Mouse (Mus musculus) adrenal gland, adult 2 months (tissue): Measurements from ENCODE around the gene Kcnh3. TPM values are rescaled to one million over a fixed set of nuclear protein-coding genes. Genes with fewer than 3 reads are reported as not detected.

Experiments
- DNase-seq: peaks from one replicate; pipeline ENCODE4 v3.0.0; 2021
- long read RNA-seq: library from polyadenylated mRNA; stranded (forward); transcript quantifications from one replicate; pipeline ENCODE4 v2.0.0, GENCODE M21; 2021
- polyA plus RNA-seq: library from polyadenylated mRNA; depleted of rRNA; stranded (reverse); fragments of >200 nt; gene quantifications from 2 replicates; pipeline ENCODE4 v1.2.3, GENCODE M21; 2012; rRNA removed
- total RNA-seq, 2 experiments: library from RNA; stranded (reverse); gene quantifications; 2 replicates each; pipeline ENCODE4 v1.2.3; 2021

The Kcnh3 gene
- total RNA-seq (under 1 TPM; 0.86 to 0.97 TPM), polyA plus RNA-seq (2.1 and 2.5 TPM in 2 replicates)
- long read RNA-seq: 0 reads

GRCm38 (mm10) chr15:99224208-99224911 is at the start of gene Kcnh3:
Kcnh3 (plus strand) TSS chr15:99224861.
- peak; percentile 73 for DNase-seq

- no peak for DNase-seq
Observed at GRCm38 (mm10) chr15:99179639-99180038, 45.0 kb upstream of the Kcnh3 start.

DNA sequence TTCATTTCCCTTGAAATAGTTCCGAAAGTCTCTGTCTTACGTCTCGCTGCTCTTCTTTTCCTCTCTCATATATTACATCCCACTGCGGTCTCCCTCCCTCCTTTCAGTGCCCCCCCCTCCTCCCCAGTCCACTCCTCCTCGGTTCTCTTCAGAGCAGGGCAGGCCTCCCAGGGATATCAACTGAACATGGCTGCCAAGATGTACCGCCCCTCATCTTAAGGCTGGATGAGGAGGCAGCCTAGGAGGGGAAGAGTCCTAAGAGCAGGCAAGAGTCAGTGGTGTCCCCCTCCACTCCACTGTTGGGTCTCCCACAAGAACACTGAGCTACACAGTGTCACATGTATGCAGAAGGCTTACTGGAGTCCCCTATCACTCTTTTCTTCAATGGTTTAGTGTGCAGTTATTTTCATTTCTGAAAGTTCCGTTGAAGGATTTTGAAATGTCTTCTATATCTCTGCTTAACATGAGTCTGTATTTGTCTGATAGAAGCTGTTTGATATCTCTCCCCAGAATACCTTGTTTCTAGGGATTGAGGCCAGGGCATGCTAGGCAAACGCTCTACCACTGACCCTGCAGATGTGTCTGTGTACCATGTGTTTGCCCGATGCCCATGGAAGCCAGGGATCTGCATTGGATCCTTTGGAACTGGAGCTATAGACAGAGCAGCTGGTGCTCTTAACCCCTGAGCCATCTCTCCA is 40.3 kb upstream of the Kcnh3 start:
- no peak for DNase-seq

GRCm38 (mm10) chr15:99194358-99194757 is 30.3 kb upstream of the Kcnh3 start:
- DNase-seq: no peak

DNA sequence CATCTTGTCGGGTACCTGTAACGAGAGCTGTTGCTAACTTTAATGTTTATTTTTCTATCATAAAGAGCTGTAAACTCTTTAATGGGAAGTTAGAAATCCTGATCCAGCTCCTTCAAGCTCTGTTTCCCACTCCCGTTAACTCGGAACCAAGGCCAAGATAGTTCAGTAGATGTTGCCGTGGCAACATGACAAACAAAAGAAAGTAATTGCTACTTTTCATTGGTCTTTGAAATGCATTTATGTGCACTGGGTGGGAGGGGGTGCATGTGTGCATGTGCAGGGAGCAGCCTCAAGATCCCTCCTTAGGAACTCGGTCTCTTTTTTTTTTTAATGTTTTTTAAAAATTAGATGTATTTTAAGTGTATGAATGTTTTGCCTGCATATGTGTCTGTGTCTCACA is 29.6 kb upstream of the Kcnh3 start:
- no peak for DNase-seq

GRCm38 (mm10) chr15:99198761-99199160 is 25.9 kb upstream of the Kcnh3 start:
- no peak for DNase-seq

- no peak for DNase-seq
Observed at GRCm38 (mm10) chr15:99205959-99206358, 18.7 kb upstream of the Kcnh3 start.

DNA sequence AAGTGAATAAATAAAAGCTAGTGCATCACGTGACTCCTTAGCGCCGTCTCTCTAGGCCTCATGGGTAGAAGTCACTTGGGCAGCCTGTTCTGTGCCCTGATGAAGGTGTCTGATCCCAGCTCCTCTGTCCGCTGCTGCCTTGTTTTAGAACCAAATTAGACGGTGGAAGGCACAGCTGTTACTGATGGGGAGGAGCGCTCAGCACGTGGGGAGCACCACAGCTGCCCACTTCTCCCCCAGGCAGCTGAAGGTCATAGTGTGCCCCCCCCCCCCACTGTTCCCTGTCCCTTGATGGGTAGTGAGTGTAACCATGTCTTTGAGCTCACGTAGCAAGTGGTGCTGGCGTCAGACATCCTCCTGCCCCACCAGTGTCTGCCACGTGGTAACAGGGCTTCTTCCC is 11.5 kb upstream of the Kcnh3 start:
- no peak for DNase-seq

DNA sequence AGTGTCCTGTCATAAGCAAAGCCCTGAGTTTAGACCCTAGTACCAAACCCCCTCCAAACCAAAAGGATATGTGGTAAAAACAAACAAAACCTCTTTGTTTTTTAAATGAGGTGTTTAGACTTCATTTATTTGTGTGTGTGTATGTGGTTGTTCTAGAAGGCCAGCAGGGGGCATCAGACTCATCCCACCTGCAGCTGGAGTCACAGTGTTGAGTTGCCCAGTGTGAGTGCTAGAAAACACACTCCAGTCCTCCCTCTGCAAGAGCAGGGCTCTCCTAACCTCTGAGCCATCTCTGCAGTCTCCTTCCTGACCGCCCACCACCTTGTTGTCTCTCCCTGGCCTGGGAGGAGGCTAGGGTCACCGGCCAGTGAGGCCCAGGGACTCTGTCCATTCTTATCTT is 9.7 kb upstream of the Kcnh3 start:
- no peak for DNase-seq

DNA sequence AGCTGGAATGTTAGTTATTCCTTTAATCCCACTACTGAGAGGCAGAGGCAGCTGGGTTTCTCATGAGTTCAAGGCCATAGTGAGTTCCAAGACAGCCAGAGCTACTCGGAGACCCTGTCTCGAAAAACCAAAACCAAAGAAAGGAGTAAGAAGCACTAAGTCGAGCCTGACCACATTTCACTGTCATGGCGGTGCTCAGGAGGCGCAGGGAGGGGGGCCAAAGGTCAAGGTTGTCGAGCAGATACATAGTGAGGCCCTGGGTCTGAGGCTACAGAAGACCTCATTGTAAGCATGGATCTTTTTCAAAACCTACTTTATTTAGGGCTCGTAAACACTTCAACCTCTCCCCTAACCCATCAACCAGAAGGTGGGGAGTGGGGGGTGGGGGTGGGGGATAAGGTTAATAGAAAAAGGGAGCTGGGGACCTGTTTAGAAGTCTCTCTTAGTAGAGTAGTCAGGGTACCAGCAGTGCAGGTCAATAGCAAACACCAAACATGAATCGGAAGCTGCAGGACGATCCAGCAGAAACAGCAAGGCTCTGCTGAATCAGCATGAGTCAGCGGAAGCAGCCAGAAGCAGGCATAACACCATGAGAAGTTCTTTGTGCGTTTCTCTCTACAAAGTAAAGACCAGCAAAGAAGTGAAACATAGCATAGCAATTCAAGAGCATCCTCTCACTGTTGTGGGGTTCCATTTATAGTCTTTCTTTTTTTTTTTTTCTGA is 8.8 kb upstream of the Kcnh3 start:
- DNase-seq: peak; percentile 27

DNA sequence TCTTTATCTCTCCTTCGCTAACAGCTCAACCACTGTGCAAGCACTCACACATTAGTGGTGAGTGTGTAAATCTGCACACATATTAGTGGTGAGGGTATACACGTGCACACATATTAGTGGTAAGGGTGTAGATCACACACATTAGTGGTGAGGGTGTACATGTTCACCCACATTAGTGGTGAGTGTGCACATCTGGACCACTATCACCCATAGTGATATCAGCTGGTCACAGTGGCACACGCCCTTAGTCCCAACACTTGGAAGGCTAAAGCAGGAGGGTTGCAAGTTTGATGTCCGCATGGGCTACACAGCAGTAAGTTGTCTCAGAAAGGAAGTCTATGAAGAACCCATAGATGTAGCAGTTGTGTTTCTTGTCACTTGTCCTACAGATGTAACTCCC is 7.0 kb upstream of the Kcnh3 start:
- DNase-seq: no peak

GRCm38 (mm10) chr15:99221315-99221952 is 3.2 kb upstream of the Kcnh3 start:
- no peak for DNase-seq

DNA sequence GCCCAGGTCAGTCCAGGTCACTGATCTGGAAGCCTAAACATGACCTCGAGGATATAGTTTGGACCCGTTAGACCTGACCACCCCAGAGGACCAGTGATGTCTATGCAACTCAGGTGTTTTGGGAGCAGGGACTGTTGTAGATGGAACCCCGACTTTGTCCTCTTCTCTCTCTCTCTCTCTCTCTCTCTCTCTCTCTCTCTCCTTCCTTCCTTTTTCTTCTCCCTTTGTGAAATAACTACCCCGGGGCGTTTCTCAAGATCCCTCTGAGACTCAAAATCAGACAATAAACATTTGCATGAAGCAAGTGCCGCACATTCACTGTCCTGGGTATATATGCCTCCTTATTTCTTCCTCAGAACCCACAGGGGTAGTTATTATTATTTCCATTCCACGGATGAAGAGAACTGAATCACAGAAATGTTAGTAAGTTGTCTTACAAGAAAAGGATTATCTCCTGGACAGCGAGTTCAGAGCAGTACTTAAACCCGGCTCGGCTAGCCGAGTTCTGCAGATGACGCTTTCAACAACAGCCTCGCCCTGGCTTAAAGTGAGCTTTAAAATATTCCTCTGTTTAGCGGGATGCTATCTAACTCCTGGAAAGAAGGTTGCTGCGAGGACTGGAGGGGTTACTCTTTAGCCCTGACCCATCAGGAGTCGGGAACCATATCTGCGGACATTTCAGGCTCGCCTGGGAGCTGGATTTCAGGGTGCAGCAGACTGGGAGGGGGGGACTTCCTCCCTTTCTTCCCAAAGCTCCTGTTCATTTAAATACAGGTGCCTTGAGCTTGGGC is 1.7 kb upstream of the Kcnh3 start:
- DNase-seq: no peak

- DNase-seq: peak; percentile 82
Observed at GRCm38 (mm10) chr15:99223585-99224207, 965 bp upstream of the Kcnh3 start.

GRCm38 (mm10) chr15:99225081-99225810 is 585 bp downstream of the Kcnh3 start:
- peak; percentile 40 for DNase-seq

DNA sequence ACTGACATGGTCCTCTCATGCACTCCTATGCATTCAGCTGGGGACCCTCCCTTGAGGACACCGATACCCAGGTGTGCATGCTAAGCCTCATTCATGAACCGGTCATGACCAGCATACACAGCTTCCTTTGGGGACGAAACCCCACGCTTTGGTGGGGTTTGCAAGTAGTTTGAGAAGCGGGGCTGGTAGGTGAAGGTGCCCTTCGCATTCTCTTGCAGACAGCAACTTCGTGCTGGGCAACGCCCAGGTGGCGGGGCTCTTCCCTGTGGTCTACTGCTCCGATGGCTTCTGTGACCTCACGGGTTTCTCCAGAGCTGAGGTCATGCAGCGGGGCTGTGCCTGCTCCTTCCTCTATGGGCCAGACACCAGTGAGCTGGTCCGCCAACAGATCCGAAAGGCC is 1.4 kb downstream of the Kcnh3 start:
- DNase-seq: no peak

- DNase-seq: no peak
Observed at GRCm38 (mm10) chr15:99231998-99232397, 7.3 kb downstream of the Kcnh3 start.

DNA sequence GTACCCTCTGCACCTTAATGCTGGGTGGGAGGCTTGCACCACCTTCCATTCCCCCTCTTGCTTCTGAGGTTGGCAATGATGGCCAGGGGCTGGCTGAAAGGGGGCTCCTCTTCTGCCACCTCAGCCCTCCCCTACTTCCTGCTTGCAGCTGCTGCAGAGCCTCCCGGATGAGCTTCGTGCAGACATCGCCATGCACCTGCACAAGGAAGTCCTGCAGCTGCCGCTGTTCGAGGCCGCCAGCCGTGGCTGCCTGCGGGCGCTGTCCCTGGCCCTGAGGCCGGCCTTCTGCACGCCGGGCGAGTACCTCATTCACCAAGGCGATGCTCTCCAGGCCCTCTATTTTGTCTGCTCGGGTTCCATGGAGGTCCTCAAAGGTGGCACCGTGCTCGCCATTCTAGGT is 9.1 kb downstream of the Kcnh3 start:
- DNase-seq: no peak

DNA sequence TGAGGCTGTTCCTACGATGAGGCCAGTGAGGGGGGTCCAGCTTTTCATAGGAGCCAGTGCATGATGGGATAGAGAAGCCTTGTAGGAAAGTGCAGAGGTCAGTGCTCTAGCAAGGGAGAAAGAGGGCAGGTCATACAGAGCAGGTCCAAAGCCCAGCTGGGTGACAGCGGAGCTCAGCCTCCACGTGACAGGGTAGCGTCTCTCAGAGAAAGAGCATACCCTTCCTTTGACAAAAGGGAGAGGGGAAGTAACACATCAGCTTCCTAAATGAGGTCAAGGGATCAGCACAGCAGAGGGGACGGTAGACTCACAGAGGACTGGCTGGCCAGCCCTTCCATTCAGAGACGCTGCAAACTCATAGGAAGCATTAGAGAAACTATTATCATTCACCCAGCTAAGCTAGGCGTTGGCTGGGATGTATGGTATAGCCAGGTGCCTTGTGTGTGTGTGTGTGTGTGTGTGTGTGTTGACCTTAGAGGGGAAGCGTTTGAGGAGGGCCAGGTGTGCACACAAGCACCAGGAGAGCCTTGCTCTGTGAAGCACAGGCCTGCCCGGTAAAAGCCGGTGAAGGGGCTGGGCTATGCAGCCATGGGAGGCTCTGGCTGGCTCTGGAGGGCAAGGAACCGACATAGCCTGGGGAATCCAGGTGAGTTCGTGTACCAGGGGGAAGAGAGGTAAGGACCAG is 9.8 kb downstream of the Kcnh3 start:
- DNase-seq: no peak

DNA sequence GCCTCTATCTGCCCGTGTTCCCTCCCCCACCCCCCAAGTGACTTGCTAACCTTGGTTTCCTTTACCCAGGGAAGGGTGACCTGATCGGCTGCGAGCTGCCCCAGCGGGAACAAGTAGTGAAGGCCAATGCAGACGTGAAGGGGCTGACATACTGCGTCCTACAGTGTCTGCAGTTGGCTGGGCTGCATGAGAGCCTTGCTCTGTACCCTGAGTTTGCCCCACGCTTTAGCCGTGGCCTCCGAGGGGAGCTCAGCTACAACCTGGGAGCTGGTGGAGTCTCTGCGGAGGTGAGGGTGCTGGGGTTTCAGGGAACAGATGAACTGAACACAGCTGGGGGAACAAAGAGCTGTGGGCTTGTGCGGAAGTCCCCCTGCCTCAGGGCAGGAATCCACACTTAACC is 13.3 kb downstream of the Kcnh3 start:
- no peak for DNase-seq
